Mouse (Mus musculus): ENCODE data around the gene Adgrg5.

Adgrg5 gene

GRCm38 (mm10) chr8:94923405-94923804 lies at the start of gene Adgrg5:
Gene Adgrg5, plus strand, starts transcription at chr8:94923694.
- no peak for DNase-seq (ENCODE audit: low spot score)

GRCm38 (mm10) chr8:94874358-94874757 lies 49.1 kb upstream of the Adgrg5 start:
- peak; percentile 74 for DNase-seq (ENCODE audit: low spot score)

GRCm38 (mm10) chr8:94875096-94875870 lies 48.2 kb upstream of the Adgrg5 start:
- DNase-seq (ENCODE audit: low spot score): no peak

GRCm38 (mm10) chr8:94875871-94876150 lies 47.7 kb upstream of the Adgrg5 start:
- no peak for DNase-seq (ENCODE audit: low spot score)

- DNase-seq (ENCODE audit: low spot score): peak; percentile 96
These were observed 47.2 kb upstream of the Adgrg5 start, which contains the start of gene Dok4 for GRCm38 (mm10) chr8:94876197-94876730. Gene Dok4, minus strand, starts transcription at chr8:94876330.

- DNase-seq (ENCODE audit: low spot score): no peak
These were observed 46.7 kb upstream of the Adgrg5 start for GRCm38 (mm10) chr8:94876820-94877219.

GRCm38 (mm10) chr8:94880742-94881141 lies 42.8 kb upstream of the Adgrg5 start:
- no peak for DNase-seq (ENCODE audit: low spot score)

- no peak for DNase-seq (ENCODE audit: low spot score)
These were observed 35.0 kb upstream of the Adgrg5 start for GRCm38 (mm10) chr8:94888383-94889036.

GRCm38 (mm10) chr8:94892917-94893316 lies 30.6 kb upstream of the Adgrg5 start:
- DNase-seq (ENCODE audit: low spot score): no peak

GRCm38 (mm10) chr8:94899262-94899661 lies 24.2 kb upstream of the Adgrg5 start:
- DNase-seq (ENCODE audit: low spot score): no peak

- DNase-seq (ENCODE audit: low spot score): no peak
These were observed 22.9 kb upstream of the Adgrg5 start for GRCm38 (mm10) chr8:94900617-94901016.

GRCm38 (mm10) chr8:94901031-94901430 lies 22.5 kb upstream of the Adgrg5 start:
- no peak for DNase-seq (ENCODE audit: low spot score)

- no peak for DNase-seq (ENCODE audit: low spot score)
These were observed 19.8 kb upstream of the Adgrg5 start for GRCm38 (mm10) chr8:94903709-94904108.

GRCm38 (mm10) chr8:94904450-94905175 lies 18.9 kb upstream of the Adgrg5 start:
- peak; percentile 65 for DNase-seq (ENCODE audit: low spot score)

- no peak for DNase-seq (ENCODE audit: low spot score)
These were observed 15.7 kb upstream of the Adgrg5 start for GRCm38 (mm10) chr8:94907591-94908300.

- DNase-seq (ENCODE audit: low spot score): peak; percentile 79
These were observed 14.6 kb upstream of the Adgrg5 start for GRCm38 (mm10) chr8:94908847-94909246.

- DNase-seq (ENCODE audit: low spot score): peak; percentile 58
These were observed 10.3 kb upstream of the Adgrg5 start for GRCm38 (mm10) chr8:94913061-94913660.

- DNase-seq (ENCODE audit: low spot score): no peak
These were observed 9.2 kb upstream of the Adgrg5 start for GRCm38 (mm10) chr8:94914256-94914655.

GRCm38 (mm10) chr8:94914701-94915101 lies 8.8 kb upstream of the Adgrg5 start:
- DNase-seq (ENCODE audit: low spot score): no peak

- no peak for DNase-seq (ENCODE audit: low spot score)
These were observed 7.1 kb upstream of the Adgrg5 start for GRCm38 (mm10) chr8:94916311-94916959.

- DNase-seq (ENCODE audit: low spot score): no peak
These were observed 6.6 kb upstream of the Adgrg5 start for GRCm38 (mm10) chr8:94916960-94917324.
